Mouse (Mus musculus) splenic B cell, adult 2 months (primary cell): ENCODE results near the gene Fancb.

Experiments
- DNase-seq: peaks from one replicate; pipeline ENCODE4 v3.0.0-alpha.2; 2011; ENCODE audit warnings: low read depth, low spot score
- H3K27me3 ChIP-seq: 2 replicates; pipeline ENCODE4 v1.6.1; 2012; ENCODE audit warnings: mild to moderate bottlenecking, low read length, moderate library complexity, mixed read lengths; ENCODE audit not compliant: control insufficient read depth, poor library complexity, insufficient read depth, severe bottlenecking
- H3K36me3 ChIP-seq: 2 replicates; pipeline ENCODE4 v1.6.1; 2012; ENCODE audit warnings: mild to moderate bottlenecking, low read length, moderate library complexity, mixed read lengths; ENCODE audit not compliant: control insufficient read depth, poor library complexity, insufficient read depth, severe bottlenecking

The Fancb gene

GRCm38 (mm10) chrX:164980193-164980775 is at the start of gene Fancb, which contains the start of gene Mospd2:
TSS of gene Fancb (plus strand) at chrX:164980592.
TSS of gene Mospd2 (minus strand) at chrX:164980375.
- Histone ChIP-seq H3K36me3 (no peaks in the 10 kb centered on the region), H3K27me3 (no peaks in the 10 kb centered on the region)
- DNase-seq: peak; percentile 89

GRCm38 (mm10) chrX:164941540-164941939 is 38.9 kb upstream of the Fancb start:
- H3K27me3 ChIP-seq: no peaks in the 10 kb centered on the region
- peak; percentile 53 for DNase-seq
- H3K36me3 ChIP-seq: no peaks in the 10 kb centered on the region

GRCm38 (mm10) chrX:164951858-164952576 is 28.4 kb upstream of the Fancb start:
- H3K27me3 ChIP-seq: no peaks in the 10 kb centered on the region
- no peaks in the 10 kb centered on the region for H3K36me3 ChIP-seq
- DNase-seq: no peak

DNA sequence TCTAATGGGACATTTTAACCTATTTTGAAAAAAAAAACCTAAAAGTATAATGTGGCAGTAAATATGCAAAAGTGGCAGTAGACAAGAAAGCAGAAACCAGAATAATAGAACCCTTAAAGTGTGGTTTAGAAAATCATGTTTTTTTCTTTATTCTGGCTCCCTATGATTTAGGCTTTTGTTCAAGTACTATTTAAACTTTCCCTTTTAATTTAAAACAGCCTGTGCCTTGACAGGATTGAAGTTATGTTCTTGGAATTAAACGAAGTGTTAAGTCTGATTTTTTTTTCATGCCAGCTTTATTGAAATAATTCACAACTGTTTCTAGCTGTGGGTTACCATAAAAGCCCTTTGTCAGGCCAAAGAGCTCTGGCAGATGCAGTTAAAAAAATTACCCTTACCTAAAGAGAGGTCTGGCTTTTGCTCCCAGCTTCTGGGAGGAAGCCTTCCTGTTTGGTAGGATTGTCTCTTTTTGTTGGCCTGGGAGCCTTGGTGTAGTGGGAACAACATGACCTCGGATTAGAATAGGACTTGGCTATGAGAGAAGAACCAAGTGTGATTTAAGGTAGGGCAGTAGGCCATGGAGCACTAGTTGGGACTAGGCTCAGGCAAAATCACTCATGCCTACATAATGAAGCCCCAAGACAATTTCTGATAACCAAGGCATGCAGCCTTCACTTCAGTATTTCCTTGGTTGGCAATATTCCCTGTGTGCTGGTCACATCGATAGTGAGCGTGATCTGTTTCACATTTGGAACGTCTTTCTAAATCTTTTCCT is 27.6 kb upstream of the Fancb start:
- H3K27me3 ChIP-seq: no peaks in the 10 kb centered on the region
- no peaks in the 10 kb centered on the region for H3K36me3 ChIP-seq
- no peak for DNase-seq

GRCm38 (mm10) chrX:164965750-164966448 is 14.5 kb upstream of the Fancb start:
- DNase-seq: peak; percentile 8
- H3K27me3 ChIP-seq: no peaks in the 10 kb centered on the region
- H3K36me3 ChIP-seq: no peaks in the 10 kb centered on the region

DNA sequence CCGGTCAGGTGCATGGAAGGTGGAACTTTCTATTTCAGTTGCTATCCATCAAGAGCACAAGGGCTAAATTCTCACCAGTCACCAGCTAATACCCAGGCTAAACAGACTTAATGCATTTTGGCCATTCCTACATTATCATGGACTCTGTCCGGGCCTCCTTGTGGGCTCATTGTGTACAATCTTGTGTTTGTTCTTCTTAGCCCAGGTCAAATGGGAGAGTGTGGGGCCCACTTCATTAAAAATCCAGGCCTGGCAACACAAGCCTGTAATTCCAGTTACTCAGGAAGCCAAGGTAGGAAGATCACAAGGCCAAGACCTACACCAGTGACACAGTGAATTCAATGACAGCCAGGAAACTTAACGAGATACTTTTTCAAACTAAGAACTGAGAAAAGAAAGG is 9.2 kb upstream of the Fancb start:
- DNase-seq: no peak
- no peaks in the 10 kb centered on the region for H3K27me3 ChIP-seq
- H3K36me3 ChIP-seq: no peaks in the 10 kb centered on the region

DNA sequence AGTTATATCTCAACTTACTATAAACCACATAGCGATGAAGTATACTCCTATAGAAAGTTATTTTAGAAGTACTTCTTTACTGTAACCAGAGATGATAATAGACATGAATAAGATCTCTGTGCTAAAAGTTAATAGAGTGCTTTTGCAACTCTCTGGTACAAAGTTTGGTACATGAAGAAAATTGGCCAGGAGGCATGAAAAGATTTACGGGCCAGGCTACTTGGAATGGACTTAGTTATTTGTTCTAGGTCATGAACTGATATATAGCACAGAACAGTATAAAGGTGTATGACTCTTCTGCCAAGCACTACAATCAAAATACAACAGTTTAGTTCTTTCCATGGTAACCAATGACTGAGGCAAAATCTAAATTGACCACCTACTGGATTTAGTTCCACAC is 1.5 kb upstream of the Fancb start:
- no peak for DNase-seq
- H3K36me3 ChIP-seq: no peaks in the 10 kb centered on the region
- H3K27me3 ChIP-seq: no peaks in the 10 kb centered on the region

- H3K36me3 ChIP-seq: no peaks in the 10 kb centered on the region
- DNase-seq: no peak
- no peaks in the 10 kb centered on the region for H3K27me3 ChIP-seq
These were observed 22.7 kb downstream of the Fancb start for GRCm38 (mm10) chrX:165003141-165003540.

- H3K27me3 ChIP-seq: no peaks in the 10 kb centered on the region
- DNase-seq: no peak
- H3K36me3 ChIP-seq: no peaks in the 10 kb centered on the region
These were observed 24.5 kb downstream of the Fancb start, which contains the start of gene Gm17604 for GRCm38 (mm10) chrX:165004779-165005324. TSS of gene Gm17604 (minus strand) at chrX:165004829.
